Mouse (Mus musculus) heart, postnatal 25 days (tissue): ENCODE measurements around the gene Clta. TPM values are rescaled to one million over a fixed set of nuclear protein-coding genes. Genes with fewer than 3 reads are reported as not detected.

Source experiments
- DNase-seq: peaks from one replicate; pipeline ENCODE4 v3.0.0; 2022; ENCODE audit warnings: low spot score
- intact Hi-C: fragments of 180-260 bp; cut with DNase I; formaldehyde crosslinking; loops from one replicate; pipeline ENCODE4 v1.15.1; 2025
- total RNA-seq, 2 experiments: library from RNA; stranded (reverse); gene quantifications; 2 replicates each; pipeline ENCODE4 v1.2.3; 2021

The Clta gene
- total RNA-seq = 10 to 100 TPM; 77.8 to 84.2 TPM

- intact Hi-C loops = no loop called here
Observed at GRCm38 (mm10) chr4:44004126-44004525, at the start of gene Clta. Gene Clta (plus strand): TSS chr4:44004452.

GRCm38 (mm10) chr4:43957292-43957845, 46.9 kb upstream of the Clta start, which contains the start of gene Glipr2:
Gene Glipr2 (plus strand): TSS chr4:43957401.
- peak; percentile 66 for DNase-seq
- intact Hi-C loops = no loop called here

More at GRCm38 (mm10) chr4:44004126-44004525, at the start of gene Clta:
- no peak for DNase-seq

DNA sequence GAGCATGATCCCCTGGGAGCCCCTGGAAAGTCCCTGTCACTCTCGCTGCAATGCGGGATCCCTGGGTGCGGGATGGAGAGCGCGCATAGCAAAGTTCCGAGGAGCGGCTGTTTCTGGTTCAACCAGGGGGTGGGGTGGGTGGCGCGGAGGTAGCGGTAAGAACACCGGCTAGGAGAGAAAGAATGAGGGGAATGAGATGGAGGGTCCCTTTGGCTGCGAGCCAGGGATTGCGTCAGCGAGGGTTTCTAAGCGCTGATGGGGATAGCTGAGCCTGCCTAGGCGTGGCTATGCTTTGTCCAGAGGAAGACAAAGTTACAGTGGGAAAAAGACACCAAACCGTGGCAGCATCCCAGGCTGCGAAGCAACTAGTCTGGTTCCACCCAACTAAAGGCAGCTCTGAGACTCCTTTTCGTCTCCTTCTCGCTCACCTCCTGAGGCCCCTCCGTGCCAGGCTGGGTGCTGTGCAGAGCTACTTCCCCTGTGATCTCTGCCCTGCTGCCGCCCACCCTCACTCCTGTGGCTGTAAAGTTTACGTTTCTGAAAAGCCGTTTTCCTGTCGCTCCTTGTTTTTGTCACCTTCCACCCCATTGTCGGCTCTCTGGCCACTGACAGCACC, 46.3 kb upstream of the Clta start:
- intact Hi-C loops = no loop called here
- DNase-seq = peak; percentile 49

DNA sequence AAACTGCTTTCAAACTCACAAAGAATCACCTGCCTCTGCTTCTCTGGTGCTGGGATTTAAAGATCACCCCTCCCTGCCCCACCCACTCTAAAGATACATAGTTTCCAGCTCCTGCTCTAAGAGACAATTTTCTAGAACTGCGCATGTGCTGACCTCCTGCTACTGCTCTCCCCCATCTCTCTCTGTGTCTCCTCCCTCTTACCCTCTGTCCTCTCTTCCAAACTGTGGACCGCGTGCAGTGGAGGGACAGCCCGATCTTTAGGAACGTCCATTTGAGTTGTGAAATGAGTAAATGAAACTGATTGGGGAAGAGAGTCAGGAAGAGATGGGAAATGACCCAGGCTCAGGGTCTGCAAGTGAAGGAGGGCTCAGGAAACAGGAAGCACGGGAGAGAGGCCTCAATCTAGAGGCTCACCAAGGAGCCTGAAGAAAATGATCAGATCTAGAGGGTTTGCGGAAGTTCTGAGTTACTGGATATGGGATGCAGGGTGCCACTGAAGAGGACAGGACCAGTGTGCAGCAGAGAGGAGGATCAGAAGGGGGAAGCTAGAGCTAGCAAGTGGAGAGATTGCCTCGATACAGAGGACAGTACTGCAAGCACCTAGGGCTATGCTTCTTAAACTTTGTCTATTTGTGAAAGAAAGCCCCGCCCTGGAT, 44.6 kb upstream of the Clta start:
- intact Hi-C loops = no loop called here
- DNase-seq = no peak

- intact Hi-C loops = no loop called here
- DNase-seq = no peak
Observed at GRCm38 (mm10) chr4:43960207-43960606, 44.0 kb upstream of the Clta start.

DNA sequence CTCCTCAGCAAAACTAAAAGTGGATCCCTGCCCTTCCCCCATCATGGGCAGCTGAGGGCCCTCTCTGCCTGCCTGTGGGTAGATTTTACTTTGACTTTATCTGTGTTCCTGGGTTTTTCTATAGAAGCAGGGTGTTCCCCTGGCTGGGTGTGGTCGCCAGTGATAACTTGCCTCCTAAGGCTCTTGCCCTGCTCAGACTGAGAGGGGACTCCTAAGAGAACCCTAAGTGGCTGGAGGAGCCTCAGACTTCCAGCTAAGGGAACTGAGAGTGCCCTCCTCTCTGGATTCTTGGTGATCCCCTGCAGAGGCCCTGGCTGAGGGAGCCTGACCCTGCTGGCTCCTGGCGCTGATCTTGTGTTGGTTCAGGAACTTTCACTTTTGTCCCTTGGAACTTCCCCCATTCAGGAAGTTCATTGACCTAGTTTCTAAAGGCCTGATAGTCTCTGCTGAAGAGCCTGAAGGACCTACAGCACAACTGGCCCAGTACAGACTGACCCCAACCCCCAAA, 39.9 kb upstream of the Clta start:
- intact Hi-C loops = no loop called here
- DNase-seq = no peak

GRCm38 (mm10) chr4:43964951-43965684, 39.1 kb upstream of the Clta start:
- intact Hi-C loops = no loop called here
- DNase-seq = no peak

DNA sequence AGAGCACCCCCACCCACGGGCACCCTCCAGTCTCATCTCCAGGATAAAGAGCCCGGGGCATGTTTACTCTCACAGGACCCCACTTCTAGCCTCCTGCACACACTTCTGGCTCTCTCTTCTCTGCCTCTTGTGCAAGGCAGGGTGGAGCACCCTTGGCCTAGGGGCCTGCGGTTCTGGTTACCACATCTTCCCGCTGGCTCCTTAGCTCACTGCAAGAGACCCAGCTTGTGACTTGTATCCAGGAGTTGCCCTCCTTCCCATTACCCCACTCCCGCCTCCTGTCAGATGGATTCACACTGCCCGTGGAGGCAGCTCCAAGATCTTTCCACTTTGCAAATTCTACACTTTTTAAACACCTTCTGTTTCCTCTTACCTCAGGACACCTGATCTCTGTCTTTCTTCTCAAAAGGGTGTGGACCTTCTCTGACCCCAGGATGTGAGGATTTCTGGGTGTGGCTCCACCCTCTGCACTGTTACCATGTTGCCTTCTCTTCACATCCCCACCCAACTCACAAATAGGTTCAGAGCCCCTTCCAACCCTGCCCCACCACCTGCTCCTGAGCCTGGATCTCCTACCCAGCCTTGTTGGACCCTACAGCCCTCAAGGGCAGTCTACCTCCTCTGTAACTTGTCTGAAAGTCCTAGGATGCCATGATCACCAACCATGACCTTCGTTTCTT, 38.3 kb upstream of the Clta start:
- no peak for DNase-seq
- intact Hi-C loops = no loop called here

GRCm38 (mm10) chr4:43968650-43969049, 35.6 kb upstream of the Clta start:
- DNase-seq = peak; percentile 60
- intact Hi-C loops = no loop called here

DNA sequence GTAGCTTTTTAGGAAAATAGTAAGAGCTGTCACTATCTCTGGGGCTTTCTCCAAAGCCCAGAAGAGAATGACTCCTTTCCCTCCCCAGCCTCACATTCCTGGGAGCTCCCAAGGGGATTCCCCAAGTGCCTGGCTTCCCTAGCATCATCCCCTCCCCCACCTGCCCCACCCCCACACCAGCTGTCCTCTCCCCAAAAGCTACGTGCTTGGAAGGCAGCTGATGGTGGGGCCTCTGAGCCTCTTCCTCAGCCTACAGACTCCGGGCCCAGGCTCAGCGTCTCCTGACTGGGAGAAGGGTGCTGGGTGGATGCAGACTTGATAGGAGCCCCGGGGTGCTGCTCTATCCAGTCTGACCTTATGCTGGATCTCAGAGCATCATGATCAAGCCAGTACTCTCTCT, 34.9 kb upstream of the Clta start:
- intact Hi-C loops = no loop called here
- no peak for DNase-seq

DNA sequence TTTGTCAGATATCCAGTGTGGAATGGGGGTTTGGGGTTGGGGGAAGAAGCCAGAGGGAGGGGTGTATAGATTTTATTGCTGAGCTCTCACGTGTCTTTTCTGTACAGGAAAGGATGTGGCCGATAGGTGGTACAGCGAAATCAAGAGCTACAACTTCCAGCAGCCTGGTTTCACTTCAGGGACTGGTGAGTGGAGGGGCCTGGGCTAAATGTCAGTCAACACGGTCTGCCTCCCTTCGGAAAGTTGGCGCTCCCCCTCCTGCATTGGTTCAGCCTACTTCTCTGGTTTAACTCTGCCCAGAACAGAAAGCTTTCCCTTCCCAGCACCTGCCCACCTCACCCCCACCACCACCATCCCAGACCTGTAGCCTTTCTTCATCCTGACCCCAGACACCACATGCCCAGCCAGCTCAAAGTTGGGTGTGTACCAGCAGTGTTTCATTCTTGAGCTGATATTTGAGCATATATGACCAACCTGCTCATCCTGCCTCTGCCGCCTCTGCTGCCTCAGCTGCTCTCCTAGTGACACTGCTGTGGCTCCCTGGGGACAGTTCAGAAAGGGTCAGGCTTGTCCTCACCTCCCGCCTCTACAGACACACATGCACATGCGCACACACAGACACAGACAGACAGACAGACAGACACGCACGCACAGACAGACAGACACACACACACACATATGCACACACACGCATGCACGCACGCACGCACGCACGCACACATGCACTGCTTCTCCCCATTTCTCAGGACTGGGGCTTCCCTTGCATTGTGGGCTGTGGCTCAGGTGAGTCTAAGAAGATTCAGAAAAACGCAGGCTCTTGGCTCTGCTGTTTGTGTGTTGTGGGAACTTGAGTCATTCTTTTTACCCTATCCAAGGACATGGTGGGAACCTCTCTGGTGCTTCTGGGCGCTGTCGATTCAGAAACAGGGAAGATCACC, 33.6 kb upstream of the Clta start:
- no peak for DNase-seq
- intact Hi-C loops = no loop called here

DNA sequence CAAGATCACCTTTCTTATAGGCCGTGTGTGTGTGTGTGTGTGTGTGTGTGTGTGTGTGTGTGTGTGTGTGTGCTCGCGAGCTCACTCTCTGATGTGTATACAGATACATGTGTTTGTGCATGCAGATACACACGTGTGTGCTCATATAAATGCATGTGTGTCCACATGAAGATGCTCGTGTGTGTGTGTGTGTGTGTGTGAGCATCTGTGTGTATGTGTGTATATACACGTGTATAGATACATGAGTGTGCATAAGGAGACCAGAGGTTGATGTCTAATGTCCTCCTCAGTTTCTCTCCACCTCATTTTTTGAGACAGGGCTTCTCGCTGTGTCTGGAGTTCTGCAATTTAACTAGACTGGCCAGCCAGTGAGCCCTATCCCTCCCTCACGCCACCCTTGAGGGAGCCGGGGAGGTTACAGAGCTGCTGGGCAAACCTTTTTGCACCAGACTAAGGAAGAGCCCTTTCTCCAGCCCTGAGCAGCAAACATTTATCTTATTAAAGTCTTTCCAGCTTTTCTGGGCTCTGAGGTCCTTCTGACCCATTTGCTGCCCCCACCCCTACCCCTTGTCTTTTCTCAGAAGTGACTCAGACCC, 32.6 kb upstream of the Clta start:
- intact Hi-C loops = no loop called here
- no peak for DNase-seq

DNA sequence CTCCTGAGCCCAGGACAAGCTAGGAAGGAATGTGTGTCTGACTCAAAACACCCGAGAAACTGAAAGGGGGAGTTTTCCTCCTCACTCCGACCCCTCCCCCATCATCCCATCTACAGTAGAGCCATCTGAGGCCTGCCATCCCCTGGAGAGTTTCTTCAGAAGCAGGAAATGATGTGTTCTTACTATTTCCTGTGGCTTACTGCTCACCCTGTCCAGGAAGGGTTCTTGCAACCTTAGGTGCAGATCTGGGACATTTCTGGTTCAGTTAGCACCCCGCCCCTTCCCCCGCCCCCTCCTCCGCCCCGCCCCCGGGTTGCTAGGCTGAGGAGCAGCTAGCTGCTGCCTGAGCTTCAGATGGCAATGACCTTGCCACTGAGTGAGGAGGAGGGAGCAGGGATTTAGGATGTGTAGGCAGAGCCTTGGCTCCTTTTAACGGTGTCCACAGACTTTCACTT, 32.1 kb upstream of the Clta start:
- no peak for DNase-seq
- intact Hi-C loops = no loop called here

DNA sequence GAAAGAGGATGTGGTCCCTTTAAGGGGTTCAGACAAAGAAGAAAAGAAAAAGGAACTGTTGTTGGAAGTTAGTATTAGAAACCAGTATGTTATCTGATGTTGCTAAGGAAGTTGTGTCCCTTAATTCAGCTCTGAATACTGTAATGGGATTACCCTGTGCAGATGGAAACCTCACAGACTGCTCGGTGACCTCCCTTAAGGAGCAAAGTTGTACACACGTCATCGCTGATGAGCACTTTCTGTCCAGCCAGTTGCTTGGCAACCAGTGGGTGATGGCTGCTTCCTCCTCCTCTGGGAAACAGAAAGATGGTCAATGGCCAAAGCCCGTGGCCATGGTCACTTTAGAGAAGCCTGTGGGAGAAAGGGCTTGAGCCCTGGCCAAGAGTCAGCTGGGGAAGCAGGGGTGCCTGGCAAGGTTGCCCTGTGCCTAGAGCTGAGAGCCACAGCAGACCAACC, 30.7 kb upstream of the Clta start:
- intact Hi-C loops = no loop called here
- peak; percentile 76 for DNase-seq

GRCm38 (mm10) chr4:43974914-43975616, 29.2 kb upstream of the Clta start:
- intact Hi-C loops = no loop called here
- no peak for DNase-seq

DNA sequence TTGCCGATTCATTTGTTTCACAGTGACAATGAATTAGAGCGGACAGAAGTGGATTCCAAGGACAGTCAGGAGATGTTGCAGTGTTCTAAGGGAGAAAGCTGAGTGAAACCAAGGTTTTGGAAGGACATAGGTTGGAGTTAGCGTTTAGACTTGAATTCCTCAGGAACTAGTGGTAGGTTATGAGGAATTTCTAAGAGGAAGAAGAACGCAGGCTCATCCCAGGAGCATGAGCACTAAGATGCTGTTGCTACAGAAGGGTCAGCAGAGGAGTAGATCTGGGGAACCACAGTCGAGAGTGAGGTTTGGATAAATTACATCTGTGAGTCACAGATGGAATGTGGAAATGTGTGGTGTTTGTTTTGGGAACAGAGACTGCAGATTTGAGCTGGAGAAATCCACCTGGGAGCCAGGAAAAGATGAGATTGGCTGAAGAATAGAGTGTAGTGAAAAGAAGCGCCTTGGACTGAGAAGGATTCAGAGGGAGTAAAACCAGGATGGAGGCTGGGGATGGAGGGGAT, 28.0 kb upstream of the Clta start:
- intact Hi-C loops = no loop called here
- no peak for DNase-seq

DNA sequence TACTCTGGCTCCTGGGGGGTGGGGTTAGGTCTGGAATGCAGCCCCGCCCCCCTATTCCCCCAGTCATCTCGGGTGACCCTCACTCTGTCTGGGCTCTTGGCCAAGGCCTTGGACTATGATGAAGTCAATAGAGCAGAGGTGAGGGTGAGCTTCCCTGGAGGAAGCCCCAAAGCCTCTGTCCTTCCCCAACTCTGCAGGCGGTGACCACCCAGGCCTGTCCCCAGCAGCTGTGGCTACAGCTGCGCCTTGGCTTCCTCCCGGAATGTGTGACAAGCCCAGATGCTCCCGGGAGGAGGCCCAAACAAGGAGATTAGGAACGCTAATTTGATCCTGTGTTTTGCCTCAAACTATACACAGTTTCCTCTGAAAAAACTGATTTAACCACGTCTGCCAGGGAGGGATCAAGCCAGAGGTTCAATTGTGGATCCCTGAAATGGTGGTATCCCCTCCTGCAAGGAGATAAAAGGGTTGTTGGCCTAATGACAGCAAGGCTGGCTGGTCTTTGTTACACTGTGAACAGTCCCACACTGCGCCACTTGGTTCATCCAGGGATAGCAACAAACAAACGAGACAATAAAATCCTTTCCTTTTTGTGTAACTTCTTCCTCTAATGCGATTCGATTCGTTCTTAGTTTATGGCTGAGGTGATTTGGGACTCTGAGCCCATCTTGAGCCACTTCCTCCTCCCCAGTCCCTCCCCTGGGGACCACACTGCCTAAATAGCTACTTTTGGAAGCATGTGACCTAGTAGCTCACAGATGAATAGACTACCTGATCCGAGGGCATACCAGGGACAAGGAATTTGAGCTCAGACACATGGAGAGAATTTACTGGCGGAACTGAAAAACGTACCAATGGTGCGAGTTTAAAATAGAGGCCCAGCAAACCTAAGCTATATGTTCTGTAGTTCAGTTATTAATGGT, 25.5 kb upstream of the Clta start:
- DNase-seq = peak; percentile 51
- intact Hi-C loops = no loop called here
